Mouse (Mus musculus) limb, embryonic 11.5 days (tissue): ENCODE results near the gene Rtl10. TPM values are rescaled to one million over a fixed set of nuclear protein-coding genes. Genes with fewer than 3 reads are reported as not detected.

ENCODE experiments used
- ATAC-seq: fragments of 200-750 bp; cut with Nextera tagmentation; 2 replicates; pipeline ENCODE4 v1.8.0; 2017; ENCODE audit warnings: low read depth; ENCODE audit not compliant: insufficient number of reproducible peaks, low FRiP score, low TSS enrichment
- DNase-seq: peaks from one replicate; pipeline ENCODE4 v3.0.0-alpha.2; 2015; ENCODE audit warnings: low spot score
- H3K27ac ChIP-seq: fragments of 300-500 bp; sonication (generic); replicated peaks from 2 replicates; pipeline ENCODE4 v1.5.1; 2014; ENCODE audit warnings: low read depth, mild to moderate bottlenecking, low read length
- H3K27me3 ChIP-seq: fragments of 300-500 bp; sonication (generic); 2 replicates; pipeline ENCODE4 v1.6.1; 2014; ENCODE audit warnings: mild to moderate bottlenecking, low read length, mixed read lengths; ENCODE audit not compliant: control insufficient read depth, insufficient read depth
- H3K36me3 ChIP-seq: fragments of 300-500 bp; sonication (generic); 2 replicates; pipeline ENCODE4 v1.6.1; 2014; ENCODE audit warnings: mild to moderate bottlenecking, low read length, moderate library complexity, mixed read lengths; ENCODE audit not compliant: control insufficient read depth, insufficient read depth
- H3K4me1 ChIP-seq: fragments of 300-500 bp; sonication (generic); 2 replicates; pipeline ENCODE4 v1.6.1; 2014; ENCODE audit warnings: low read length, mixed read lengths; ENCODE audit not compliant: control insufficient read depth, insufficient read depth
- H3K4me2 ChIP-seq: fragments of 300-500 bp; sonication (generic); 2 replicates; pipeline ENCODE4 v1.6.1; 2014; ENCODE audit warnings: low read depth, mild to moderate bottlenecking, moderate library complexity; ENCODE audit not compliant: severe bottlenecking
- H3K4me3 ChIP-seq: fragments of 300-500 bp; sonication (generic); 2 replicates; pipeline ENCODE4 v1.5.1; 2014; ENCODE audit warnings: low read depth, low read length
- H3K9ac ChIP-seq: fragments of 300-500 bp; sonication (generic); 2 replicates; pipeline ENCODE4 v1.6.1; 2014; ENCODE audit warnings: mild to moderate bottlenecking, low read length
- H3K9me3 ChIP-seq: fragments of 300-500 bp; sonication (generic); 2 replicates; pipeline ENCODE4 v1.6.1; 2016; ENCODE audit warnings: low read length; ENCODE audit not compliant: control insufficient read depth
- WGBS: fragments of 180-500 bp; shearing (Covaris S2); extraction: QIAGEN DNeasy Blood & Tissue Kit; methylation state at CpG from one replicate; pipeline ENCODE4 v1.1.7; 2014; 5-methylcytosine and 5-hydroxymethylcytosine counted together
- polyA plus RNA-seq: library from polyadenylated mRNA; unstranded; fragments of >200 nt; fragmentation: Nextera tagmentation; extraction: Ambion mirVana; gene quantifications from 2 replicates; pipeline ENCODE4 v1.2.1, GENCODE M21; 2014

Rtl10 gene
- polyA plus RNA-seq, 1 experiment from 2014 or later = 2.5 TPM

- ATAC-seq (peak; percentile 50; the same call in 1 of the 2 replicates), DNase-seq (peak; percentile 57)
- H3K4me3 ChIP-seq = no peak overlapping the region
- 0 out of 2 replicates have a peak overlapping the region, but pooled peaks have one; percentile 7 for H3K4me2 ChIP-seq
- no peak overlapping the region; the same call in 1 of the 2 replicates for H3K27ac ChIP-seq
- 4% methylated on average over 11 of the region's 11 CpGs for whole genome bisulfite sequencing
- H3K9ac ChIP-seq = peak overlapping the region; percentile 3; the same call in 1 of the 2 replicates
- no peaks in the 10 kb centered on the region for H3K9me3 ChIP-seq
- peaks cover 10% of the 10 kb centered on the region for H3K4me1 ChIP-seq
- 0 out of 2 replicates have a peak, but pooled peaks cover 6% of the 10 kb centered on the region for H3K36me3 ChIP-seq
- H3K27me3 ChIP-seq = no peaks in the 10 kb centered on the region
Measured at GRCm38 (mm10) chr16:18459955-18460370, 38.7 kb upstream of the Rtl10 start.

DNA sequence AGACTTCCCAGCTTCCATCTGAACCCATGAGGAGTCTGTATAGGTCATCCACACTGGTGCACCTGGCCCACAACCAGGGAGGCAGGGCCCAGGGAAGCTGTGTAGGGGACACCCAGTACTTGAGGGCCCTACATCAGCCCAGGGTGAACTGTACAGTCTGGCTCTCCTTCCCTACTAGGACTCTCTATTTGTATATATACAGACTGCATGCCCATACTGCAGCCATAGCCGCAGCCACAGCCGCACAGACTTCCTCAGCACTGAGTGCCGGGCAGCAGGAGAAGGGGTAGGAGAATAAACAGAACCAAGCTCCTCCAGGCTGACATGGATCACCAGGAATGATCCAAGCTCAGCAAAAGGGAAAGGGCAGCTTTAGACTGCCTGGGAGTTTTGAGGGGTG, 37.9 kb upstream of the Rtl10 start:
- no peaks in the 10 kb centered on the region for H3K27me3 ChIP-seq
- no peak overlapping the region for H3K4me3 ChIP-seq
- H3K27ac ChIP-seq = no peak overlapping the region
- H3K9ac ChIP-seq = no peak overlapping the region
- H3K4me2 ChIP-seq = no peak overlapping the region
- no peak for DNase-seq
- no peak for ATAC-seq
- 94% methylated on average over 3 of the region's 3 CpGs for WGBS
- H3K4me1 ChIP-seq = peaks cover 10% of the 10 kb centered on the region
- no peaks in the 10 kb centered on the region for H3K9me3 ChIP-seq
- 0 out of 2 replicates have a peak, but pooled peaks cover 6% of the 10 kb centered on the region for H3K36me3 ChIP-seq

GRCm38 (mm10) chr16:18462031-18462430, 36.7 kb upstream of the Rtl10 start:
- DNase-seq (no peak), ATAC-seq (no peak)
- Histone ChIP-seq H3K4me3 (no peak overlapping the region), H3K9me3 (no peaks in the 10 kb centered on the region), H3K4me2 (no peak overlapping the region), H3K36me3 (0 out of 2 replicates have a peak, but pooled peaks cover 6% of the 10 kb centered on the region), H3K27ac (no peak overlapping the region), H3K4me1 (peaks cover 10% of the 10 kb centered on the region), H3K27me3 (no peaks in the 10 kb centered on the region), H3K9ac (no peak overlapping the region)
- WGBS = 59% methylated on average over 9 of the region's 9 CpGs

- peaks cover 10% of the 10 kb centered on the region for H3K4me1 ChIP-seq
- no peaks in the 10 kb centered on the region for H3K27me3 ChIP-seq
- no peaks in the 10 kb centered on the region for H3K9me3 ChIP-seq
- DNase-seq (no peak), ATAC-seq (no peak)
- 0 out of 2 replicates have a peak, but pooled peaks cover 4% of the 10 kb centered on the region for H3K36me3 ChIP-seq
- H3K4me3 ChIP-seq = no peak overlapping the region
- no peak overlapping the region for H3K9ac ChIP-seq
- H3K4me2 ChIP-seq = no peak overlapping the region
- WGBS = 39% methylated on average over 8 of the region's 8 CpGs
- no peak overlapping the region for H3K27ac ChIP-seq
Measured at GRCm38 (mm10) chr16:18462598-18462997, 36.1 kb upstream of the Rtl10 start.

- no peak overlapping the region for H3K27ac ChIP-seq
- H3K4me3 ChIP-seq = no peak overlapping the region
- peaks cover 7% of the 10 kb centered on the region; the same call in 1 of the 2 replicates for H3K36me3 ChIP-seq
- DNase-seq (no peak), ATAC-seq (no peak)
- 68% methylated on average over 3 of the region's 3 CpGs for WGBS
- no peaks in the 10 kb centered on the region for H3K9me3 ChIP-seq
- no peak overlapping the region for H3K9ac ChIP-seq
- peaks cover 8% of the 10 kb centered on the region for H3K4me1 ChIP-seq
- H3K27me3 ChIP-seq = no peaks in the 10 kb centered on the region
- H3K4me2 ChIP-seq = no peak overlapping the region
Measured at GRCm38 (mm10) chr16:18464271-18464670, 34.4 kb upstream of the Rtl10 start.

GRCm38 (mm10) chr16:18470829-18471228, 27.9 kb upstream of the Rtl10 start:
- no peak for ATAC-seq

DNA sequence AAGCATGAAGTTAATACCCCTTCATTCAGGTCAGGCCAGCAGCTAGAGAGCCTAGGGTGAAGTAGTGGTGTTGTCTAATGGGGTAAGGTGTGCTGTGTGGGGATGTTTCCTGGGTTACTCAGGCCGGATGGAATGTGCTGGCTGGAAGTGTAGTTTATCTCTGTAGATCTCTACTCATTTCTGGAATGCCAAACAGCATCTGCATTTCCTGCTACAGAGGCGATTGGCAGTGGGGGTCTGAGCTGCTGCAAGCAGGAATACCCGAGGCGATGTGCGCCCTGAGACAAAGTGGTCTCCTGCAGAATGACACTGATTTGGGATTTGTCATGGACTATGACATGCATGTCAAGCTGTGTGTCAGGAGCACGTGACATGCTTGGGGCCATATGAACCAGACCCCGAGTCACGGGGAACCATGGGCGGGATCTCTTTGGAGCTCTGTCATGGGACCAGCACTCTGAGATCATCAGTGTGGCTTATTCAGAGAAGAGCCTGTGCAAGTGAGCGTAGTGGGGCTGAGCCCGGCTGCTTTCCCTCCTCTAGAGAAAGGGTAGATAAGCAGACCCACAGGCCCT, 27.2 kb upstream of the Rtl10 start:
- no peaks in the 10 kb centered on the region for H3K9me3 ChIP-seq
- H3K9ac ChIP-seq = no peak overlapping the region
- H3K36me3 ChIP-seq = peaks cover 3% of the 10 kb centered on the region; the same call in 1 of the 2 replicates
- ATAC-seq = no peak
- H3K27ac ChIP-seq = no peak overlapping the region
- H3K4me2 ChIP-seq = no peak overlapping the region
- H3K4me3 ChIP-seq = no peak overlapping the region
- no peaks in the 10 kb centered on the region for H3K27me3 ChIP-seq
- DNase-seq = no peak
- WGBS = 80% methylated on average over 11 of the region's 11 CpGs
- peaks cover 3% of the 10 kb centered on the region; the same call in 1 of the 2 replicates for H3K4me1 ChIP-seq

More at GRCm38 (mm10) chr16:18470829-18471228, 27.9 kb upstream of the Rtl10 start:
- DNase-seq = no peak
- no peak overlapping the region for H3K4me2 ChIP-seq
- H3K27me3 ChIP-seq = no peaks in the 10 kb centered on the region
- no peak overlapping the region for H3K4me3 ChIP-seq
- peaks cover 3% of the 10 kb centered on the region; the same call in 1 of the 2 replicates for H3K36me3 ChIP-seq
- H3K4me1 ChIP-seq = peaks cover 3% of the 10 kb centered on the region; the same call in 1 of the 2 replicates
- H3K27ac ChIP-seq = no peak overlapping the region
- no peaks in the 10 kb centered on the region for H3K9me3 ChIP-seq
- WGBS = 41% methylated on average over 1 of the region's 1 CpGs
- H3K9ac ChIP-seq = no peak overlapping the region

DNA sequence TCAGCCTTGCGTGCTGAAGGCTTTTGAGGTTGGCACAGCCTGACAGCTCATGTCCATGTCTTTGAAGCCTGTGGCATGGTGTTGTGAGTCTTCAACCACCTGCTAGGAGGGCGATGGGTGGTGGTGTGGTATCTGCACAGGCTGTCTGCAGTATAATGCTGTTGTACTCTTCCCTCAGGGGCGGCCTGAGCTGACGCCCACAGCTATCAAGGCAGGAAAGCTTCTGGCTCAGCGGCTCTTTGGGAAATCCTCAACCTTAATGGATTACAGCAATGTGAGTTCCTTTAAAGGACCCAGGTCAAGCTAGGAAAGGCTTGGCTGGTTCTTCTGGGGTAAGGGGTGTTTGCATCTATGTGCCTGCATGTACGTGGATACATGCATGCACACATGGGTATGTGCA, 26.7 kb upstream of the Rtl10 start:
- Histone ChIP-seq H3K36me3 (peaks cover 3% of the 10 kb centered on the region; the same call in 1 of the 2 replicates), H3K4me1 (peaks cover 3% of the 10 kb centered on the region; the same call in 1 of the 2 replicates), H3K4me2 (no peak overlapping the region), H3K4me3 (no peak overlapping the region), H3K27ac (no peak overlapping the region), H3K9ac (no peak overlapping the region), H3K9me3 (no peaks in the 10 kb centered on the region), H3K27me3 (no peaks in the 10 kb centered on the region)
- DNase-seq (no peak), ATAC-seq (no peak)
- WGBS = 87% methylated on average over 6 of the region's 6 CpGs
